Mouse (Mus musculus) heart, adult 11 months (tissue): ENCODE data around the gene Actg1.

ENCODE experiments used
- DNase-seq: peaks from one replicate; pipeline ENCODE4 v3.0.0; 2022

Gene Actg1

DNA sequence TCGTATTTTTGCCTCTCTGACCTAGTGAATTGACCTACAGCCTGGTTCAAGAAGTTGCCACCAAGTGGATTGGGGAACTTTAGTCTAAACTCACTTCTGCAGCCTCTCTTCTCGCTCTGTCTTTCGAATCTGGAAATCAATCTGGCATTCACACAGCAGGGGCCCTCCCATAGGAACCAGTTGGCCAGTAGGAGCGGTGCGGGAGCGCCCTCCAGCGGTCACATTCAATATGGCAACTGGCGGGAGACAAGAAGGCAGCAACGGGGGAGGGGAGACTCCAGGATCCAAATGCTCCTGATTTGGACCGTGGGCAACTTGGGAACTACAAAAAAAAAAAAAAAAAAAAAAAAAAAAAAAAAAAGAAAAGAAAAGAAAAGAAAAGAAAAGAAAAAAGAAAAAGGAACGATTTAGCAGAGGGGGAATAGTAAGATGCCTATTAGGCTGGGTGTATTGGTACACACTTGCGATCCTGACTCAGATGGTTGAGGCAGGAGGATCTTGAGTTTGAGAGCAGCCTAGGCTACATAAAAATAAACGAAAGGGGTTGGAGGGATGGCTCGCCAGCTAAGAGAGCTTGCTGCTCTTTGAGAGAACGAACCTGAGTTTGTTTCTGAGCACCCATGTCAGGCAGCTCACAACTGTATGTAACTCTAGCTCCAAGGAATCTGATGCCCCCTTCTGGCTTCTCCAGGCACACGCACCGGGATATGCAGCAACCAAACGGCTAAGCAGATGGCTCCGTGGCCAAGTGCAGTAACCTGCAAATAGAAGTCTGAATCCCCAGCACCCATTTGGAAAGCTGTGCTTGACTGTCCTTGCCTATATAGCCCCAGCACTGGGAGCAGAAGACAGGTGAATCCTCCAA lies 40.5 kb downstream of the Actg1 start:
- DNase-seq = peak; percentile 99

DNA sequence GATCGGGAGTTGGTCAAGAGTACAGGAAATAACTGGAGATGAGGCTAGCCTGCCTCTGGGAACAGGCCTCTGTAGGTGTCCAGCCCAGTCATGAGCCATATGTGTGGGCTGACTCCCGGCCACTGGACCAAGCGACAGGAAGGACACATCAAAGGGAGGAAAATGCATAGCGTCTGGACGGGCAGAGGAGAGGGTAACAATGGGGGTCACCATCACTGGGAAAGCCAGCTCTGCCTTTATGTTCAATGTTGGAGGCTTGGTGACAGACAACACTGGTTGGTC lies 41.3 kb downstream of the Actg1 start:
- DNase-seq = peak; percentile 89

DNA sequence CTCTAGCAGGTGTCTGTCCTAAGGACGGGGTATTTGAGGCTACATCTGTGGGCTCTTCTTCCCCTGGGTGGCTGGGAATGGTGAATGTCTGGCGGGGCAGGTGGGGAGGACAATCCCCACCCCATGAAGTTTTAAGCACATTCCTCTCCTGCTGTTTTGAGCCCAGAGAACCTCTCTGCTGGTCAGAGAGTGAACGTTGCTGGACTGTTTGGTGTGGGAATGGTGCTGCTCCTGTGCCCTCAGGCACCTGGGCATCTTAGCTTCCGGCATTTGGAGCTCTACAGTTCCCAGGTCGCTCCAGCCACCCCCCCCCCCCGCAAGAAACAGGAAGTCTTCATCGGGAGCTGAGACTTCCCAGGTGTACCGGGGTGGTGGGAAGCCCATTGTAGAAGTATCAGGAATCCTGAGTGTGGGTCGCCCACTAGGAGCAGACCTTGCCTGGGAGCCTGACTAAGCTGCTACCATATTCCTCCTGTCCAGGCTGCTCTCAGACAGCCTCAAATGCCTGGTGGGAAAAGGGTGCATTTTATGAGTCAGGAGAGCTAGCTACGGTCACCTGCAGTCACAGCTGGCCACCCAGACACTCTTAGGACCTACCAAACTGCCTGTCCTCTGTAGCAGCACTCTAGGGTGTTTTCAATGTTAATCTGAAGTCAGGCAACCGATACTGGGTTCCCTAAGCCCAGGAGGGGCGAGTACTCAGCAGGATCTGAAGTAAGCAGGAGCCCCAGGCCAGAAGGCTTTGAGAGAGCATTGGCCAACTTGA lies 41.8 kb downstream of the Actg1 start:
- peak; percentile 93 for DNase-seq

DNA sequence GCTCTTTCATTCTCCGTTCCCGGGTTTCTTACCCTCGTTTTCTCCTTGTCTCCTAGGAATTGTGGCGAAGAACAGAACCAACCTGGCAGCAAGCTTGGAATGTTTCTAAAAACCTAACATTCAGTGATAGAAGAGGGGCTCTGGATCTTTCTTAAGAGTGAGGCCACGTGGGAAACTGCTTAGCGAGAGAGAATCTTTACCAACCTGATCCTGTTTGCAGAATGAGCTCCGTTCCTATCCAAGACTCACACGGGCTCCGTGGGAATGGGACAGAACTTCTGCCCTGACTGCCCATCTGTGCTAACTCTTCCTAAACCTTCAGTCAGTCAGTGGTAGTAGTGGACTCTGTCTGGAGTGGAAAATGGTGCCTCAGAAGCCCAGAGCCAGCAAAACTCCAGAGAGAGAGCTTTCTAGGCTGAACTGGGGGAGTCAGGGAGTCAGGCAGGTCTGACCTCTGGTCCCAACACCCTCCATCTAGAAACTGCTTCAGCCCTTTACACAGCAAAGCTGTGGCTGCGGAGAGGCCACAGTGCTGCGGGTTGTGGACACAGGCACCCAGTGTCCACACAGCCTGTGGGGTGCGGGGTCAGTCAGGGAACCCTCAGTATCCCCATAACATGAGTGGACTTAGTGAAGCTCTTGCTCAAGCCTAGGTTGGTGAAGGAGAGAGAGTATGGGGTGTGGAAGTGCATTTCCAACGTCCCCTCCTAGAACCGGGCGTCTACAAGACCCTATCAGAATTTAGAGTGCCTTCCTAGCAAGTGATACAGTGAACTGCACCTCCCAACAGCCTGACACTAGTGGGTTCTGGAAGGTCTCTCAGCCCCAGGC lies 42.6 kb downstream of the Actg1 start:
- peak; percentile 88 for DNase-seq

DNA sequence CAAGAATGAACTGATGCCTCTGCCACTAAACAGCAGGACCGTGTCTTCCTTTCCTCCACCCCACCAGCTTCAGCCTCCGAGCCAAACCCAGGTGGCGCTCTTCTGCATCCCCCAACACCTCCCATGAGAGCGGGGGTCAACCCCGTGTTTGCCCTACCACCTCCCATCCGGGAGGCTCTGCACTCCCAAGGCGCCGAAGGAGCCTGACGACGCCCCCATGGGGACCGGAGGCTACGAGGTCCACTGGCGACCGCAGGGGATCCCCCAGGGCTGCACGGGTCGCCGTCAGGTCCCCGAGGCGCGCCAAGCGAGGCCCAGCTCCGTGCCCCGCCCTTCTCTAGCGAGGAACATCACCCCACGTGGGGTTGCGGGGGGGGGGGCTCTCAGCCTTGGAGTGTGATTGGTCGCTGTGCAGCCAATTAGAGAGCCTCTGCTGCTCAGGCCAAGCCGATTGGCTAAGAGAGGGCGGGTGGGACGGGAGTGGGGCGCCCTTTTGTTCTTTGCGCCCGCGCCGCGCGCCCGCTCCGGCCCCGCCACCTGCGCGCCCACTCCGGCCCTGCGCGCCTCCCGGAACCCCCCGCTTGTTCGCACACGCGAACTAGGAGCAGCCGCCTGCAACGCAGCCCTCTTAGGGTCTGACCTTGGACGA lies 43.3 kb downstream of the Actg1 start:
- peak; percentile 100 for DNase-seq

DNA sequence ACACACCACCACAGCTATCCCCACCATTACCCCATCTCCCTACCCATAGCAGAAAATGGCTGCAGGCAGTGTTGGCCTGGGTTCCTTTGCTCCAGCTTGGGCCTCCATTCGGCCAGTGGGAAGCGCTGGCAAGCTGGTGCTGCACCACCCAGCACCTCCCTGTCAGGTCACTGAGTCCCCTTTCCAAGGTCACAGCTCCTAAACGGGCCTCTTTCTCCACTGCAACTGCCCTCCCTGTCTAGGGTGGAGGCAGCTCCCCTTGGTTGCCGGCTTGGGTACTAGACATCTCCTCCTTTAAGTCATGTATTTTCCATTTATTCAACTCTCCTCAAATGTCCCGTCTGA lies 44.0 kb downstream of the Actg1 start:
- no peak for DNase-seq

DNA sequence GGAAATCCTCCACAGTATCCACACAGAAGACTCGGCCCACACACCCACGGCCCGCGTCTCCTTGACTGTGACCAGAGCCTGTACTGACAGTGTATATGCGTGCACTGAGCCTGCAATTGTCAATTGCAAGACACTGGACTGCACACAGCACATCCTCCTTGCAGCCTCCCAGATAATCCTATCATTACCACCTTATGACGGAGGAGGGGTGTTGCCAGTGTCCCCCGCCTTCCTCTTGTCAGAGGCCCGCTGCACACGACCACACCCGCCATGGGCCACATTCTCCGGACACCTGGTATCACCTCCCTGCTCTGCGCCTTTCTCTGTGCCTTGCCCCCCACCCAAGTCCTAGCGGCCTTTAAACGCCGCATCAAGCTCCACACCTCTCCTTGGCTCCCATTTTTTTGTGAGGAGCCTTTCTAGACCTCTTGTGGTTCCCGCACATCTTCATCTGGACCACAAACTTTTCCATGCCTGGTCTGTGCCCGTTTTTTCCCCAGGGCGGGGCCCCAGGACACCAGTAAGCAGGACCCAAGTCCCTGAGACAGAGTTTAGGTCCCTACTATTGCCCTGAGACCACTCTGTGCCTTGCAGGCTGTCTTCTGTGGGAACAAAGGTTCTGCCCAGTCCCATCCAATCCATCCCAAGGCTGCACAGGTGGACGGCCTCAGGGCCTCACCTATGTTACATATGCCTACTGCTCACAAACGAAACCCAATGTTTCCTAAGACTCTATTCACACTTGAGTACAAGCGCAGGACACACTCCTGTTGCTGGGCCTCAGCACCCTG lies 44.6 kb downstream of the Actg1 start:
- DNase-seq = peak; percentile 93

DNA sequence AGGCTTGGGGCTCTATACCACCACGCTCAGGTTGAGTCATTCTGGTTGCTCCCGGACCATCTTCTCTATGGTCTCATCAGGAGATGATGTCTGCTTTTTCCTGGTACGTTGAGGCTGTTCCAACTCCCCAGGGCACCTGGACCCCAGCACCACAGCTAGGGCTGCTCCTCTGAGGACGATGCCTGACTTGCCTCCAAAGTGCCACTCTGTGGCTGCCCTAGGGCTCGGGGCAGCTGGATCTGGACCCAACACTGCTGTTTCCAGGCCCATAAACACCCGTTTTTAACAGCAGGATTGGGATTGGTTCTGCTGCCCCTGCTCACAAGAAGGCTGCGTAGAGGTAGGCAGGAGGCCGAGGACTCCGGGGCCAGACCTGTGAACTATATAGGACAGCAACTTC lies 45.2 kb downstream of the Actg1 start:
- DNase-seq = peak; percentile 82

DNA sequence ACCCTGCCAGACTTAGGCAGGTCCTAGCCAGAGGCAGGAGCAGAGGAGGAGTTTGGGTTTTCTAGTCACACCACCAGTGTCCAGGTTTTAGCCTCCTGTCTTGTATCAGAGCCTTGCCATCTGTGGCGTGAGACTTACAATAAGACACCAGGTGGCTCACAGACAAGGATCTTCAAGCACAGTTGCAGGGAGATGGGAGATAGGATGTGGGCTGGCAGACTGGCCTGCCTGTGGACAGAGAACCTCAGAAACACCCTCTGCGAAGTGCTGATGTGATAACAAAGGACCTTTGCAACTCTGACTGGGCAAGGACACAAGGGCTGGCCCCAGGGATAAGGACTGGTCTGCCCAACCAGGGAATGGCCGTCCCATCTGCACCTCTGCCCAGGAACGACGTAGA lies 48.9 kb downstream of the Actg1 start:
- no peak for DNase-seq

DNA sequence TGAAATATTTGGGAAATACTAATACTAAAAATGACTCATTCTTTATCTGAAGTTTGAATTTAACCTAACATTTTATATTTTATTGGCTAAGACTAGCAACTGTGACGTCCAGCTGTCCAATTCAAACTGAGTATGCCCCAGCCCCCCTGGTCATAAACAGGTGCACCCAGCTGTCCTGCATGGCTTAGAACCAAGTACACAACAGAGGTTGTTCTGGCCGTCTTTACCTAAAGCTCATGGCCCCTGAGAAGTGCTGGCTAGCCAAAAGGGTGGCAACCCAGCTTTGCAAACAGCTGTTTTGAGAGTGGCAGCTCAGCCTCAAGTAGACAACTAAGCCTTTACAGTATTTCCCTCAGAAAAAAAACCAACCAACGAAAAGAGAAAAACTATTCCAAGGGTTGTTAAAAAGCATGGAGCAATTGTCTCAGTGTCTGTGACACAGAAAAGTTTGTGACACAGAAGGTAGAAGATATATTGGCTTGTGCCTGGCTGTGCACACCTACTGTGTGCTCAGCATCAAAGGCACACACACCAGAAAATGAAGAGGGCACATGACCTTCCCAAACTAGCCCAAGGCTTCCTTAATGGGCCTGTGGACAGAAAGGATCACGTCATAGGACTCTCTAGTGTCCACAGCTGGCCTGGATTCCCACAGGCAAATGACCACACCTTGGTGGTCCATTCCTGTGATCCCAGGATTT lies 49.8 kb downstream of the Actg1 start:
- no peak for DNase-seq

DNA sequence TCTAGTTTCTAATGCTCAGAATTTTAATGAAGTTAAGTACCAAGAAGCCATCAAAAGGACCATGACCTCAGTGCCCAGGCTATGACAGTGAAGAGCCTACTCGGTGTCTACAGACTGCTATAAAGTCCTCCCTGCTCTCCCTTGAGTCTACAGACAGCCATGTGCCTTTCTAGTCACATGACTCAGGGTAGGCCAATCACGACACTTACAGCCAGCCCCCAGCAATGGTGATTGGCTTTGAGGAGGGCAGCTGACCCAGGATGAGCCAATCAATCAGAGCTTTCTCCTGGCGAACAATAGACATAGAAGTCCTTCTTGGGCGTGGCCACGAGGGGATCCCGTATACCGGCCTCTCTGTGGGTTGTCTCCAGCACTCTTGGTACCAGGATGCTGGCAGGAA lies 50.6 kb downstream of the Actg1 start:
- no peak for DNase-seq

DNA sequence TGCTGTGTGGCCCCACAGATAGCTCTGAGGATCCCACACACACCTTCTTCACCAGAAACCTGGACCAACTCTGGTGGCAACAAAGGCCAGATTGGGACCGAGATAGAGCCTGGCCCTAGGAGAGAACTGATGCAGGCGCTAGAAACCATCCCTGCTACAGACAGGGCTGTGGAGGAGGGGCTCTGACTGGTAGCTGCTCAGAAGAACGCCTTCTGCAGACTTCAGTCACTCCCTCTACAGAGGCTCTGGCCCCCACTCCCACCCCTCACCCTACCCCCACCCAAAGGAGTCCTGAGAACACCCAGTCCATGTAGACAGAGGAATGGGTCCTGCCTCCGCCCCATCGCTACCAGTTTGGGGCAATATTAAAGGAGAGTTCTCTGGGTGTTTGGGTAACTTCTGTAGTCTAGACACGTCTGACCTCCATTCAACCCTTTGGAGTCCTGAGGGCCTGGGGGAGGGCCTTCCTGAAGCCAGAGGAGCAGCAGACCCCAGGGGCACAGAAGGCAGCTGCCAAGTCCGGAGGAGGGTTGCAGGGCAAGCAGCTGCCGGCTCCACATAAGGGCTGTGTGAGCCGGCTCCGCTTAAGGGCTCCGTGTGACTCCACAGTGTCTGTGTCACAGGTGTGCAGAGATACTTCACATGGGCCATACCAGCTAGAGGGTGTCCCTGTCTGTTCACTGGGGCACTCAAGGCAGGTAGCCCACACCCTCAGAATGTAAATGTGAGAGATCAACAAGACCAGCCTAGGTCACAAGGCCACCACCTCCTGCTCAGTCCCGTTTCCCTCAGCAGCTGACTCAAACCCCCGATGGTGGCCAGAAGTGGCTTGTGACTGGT lies 51.8 kb downstream of the Actg1 start:
- no peak for DNase-seq
